Mouse (Mus musculus) inflammation-experienced regulatory T-cells (primary cell): ENCODE measurements around the gene Gm904. TPM values are rescaled to one million over a fixed set of nuclear protein-coding genes. Genes with fewer than 3 reads are reported as not detected.

Source experiments
- polyA plus RNA-seq, 2 experiments: library from polyadenylated mRNA; unstranded; fragments of 100-300 nt; shearing (Covaris generic); gene quantifications; one replicate each; pipeline ENCODE4 v1.2.1; 2017

Gm904 gene
- 1 to 10 TPM in 1 of 2 experiments, not detected in 1; 1.1 TPM for polyA plus RNA-seq

DNA sequence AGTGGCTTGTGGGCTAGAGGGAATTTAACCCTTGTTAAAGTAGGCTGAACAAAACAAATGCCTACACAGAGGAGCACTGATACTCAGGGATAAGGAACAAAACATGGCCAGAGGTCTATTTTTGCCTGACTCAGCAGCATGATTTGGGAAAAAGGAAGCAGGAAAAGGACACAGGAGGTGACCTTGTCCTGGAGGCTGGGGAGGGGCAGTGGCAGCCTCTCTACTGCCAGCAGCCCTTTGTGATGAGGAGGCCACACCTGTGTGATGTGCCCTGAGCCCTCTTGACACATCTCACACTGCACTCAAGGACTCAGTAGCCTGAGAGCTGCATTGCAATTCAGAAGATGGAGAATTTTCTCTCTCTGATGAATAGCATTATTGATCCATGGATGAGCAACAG lies at the start of gene Gm904:
Gm904 (plus strand) TSS at position 301 of the 400 bp plus-strand sequence.

Other genes starting within 250 kb of the Gm904 start
- gene Fbxw17, start 225.4 kb upstream of the Gm904 start, polyA plus RNA-seq: 10 to 100 TPM; 38.6 to 44.4 TPM
- gene Gm47429, start 199.3 kb upstream of the Gm904 start, polyA plus RNA-seq: not detected
- gene Nutm2, start 175.9 kb upstream of the Gm904 start, polyA plus RNA-seq: not detected
- gene Gm8765, start 55.1 kb downstream of the Gm904 start, polyA plus RNA-seq: not detected